Mouse (Mus musculus) kidney, embryonic 14.5 days (tissue): ENCODE results near the gene Kpna3. TPM values are rescaled to one million over a fixed set of nuclear protein-coding genes. Genes with fewer than 3 reads are reported as not detected.
"Not testable (repeated sequence)": the region's sequence is repeated elsewhere in the genome, so short reads cannot be mapped to it uniquely, and the experiment has no call there.

Experiments
- ATAC-seq: fragments of 200-750 bp; cut with Nextera tagmentation; 2 replicates; pipeline ENCODE4 v1.8.0; 2017; ENCODE audit warnings: moderate number of reproducible peaks, mild to moderate bottlenecking, moderate TSS enrichment, moderate library complexity; ENCODE audit not compliant: low FRiP score, low TSS enrichment
- H3K27ac ChIP-seq: fragments of 300-500 bp; sonication (generic); 2 replicates; pipeline ENCODE4 v1.5.1; 2014; ENCODE audit warnings: low read depth, mild to moderate bottlenecking, low read length, moderate library complexity, mixed read lengths
- H3K27me3 ChIP-seq: fragments of 300-500 bp; sonication (generic); 2 replicates; pipeline ENCODE4 v1.6.1; 2014; ENCODE audit warnings: mild to moderate bottlenecking, low read length; ENCODE audit not compliant: control insufficient read depth, insufficient read depth
- H3K36me3 ChIP-seq: fragments of 300-500 bp; sonication (generic); 2 replicates; pipeline ENCODE4 v1.6.1; 2014; ENCODE audit warnings: low read length, mixed read lengths; ENCODE audit not compliant: control insufficient read depth, insufficient read depth
- H3K4me1 ChIP-seq: fragments of 300-500 bp; sonication (generic); 2 replicates; pipeline ENCODE4 v1.6.1; 2014; ENCODE audit warnings: low read length, mixed read lengths; ENCODE audit not compliant: control insufficient read depth, insufficient read depth
- H3K4me2 ChIP-seq: fragments of 300-500 bp; sonication (generic); replicated peaks from 2 replicates; pipeline ENCODE4 v1.6.1; 2014; ENCODE audit warnings: low read depth, mild to moderate bottlenecking, low read length
- H3K4me3 ChIP-seq: fragments of 300-500 bp; sonication (generic); 2 replicates; pipeline ENCODE4 v1.5.1; 2014; ENCODE audit warnings: mild to moderate bottlenecking, low read length
- H3K9ac ChIP-seq: fragments of 300-500 bp; sonication (generic); 2 replicates; pipeline ENCODE4 v1.6.1; 2014; ENCODE audit warnings: low read depth, mild to moderate bottlenecking, low read length, moderate library complexity
- H3K9me3 ChIP-seq: fragments of 300-500 bp; sonication (generic); 2 replicates; pipeline ENCODE4 v1.6.1; 2016; ENCODE audit warnings: low read length; ENCODE audit not compliant: control insufficient read depth
- WGBS: fragments of 180-500 bp; shearing (Covaris S2); extraction: QIAGEN DNeasy Blood & Tissue Kit; methylation state at CpG from one replicate; pipeline ENCODE4 v1.1.7; 2014; 5-methylcytosine and 5-hydroxymethylcytosine counted together
- polyA plus RNA-seq: library from polyadenylated mRNA; unstranded; fragments of >200 nt; fragmentation: Nextera tagmentation; extraction: Ambion mirVana; gene quantifications from 2 replicates; pipeline ENCODE4 v1.2.1, GENCODE M21; 2014

Kpna3 gene
- polyA plus RNA-seq, 1 experiment from 2014 or later: 64.9 TPM

DNA sequence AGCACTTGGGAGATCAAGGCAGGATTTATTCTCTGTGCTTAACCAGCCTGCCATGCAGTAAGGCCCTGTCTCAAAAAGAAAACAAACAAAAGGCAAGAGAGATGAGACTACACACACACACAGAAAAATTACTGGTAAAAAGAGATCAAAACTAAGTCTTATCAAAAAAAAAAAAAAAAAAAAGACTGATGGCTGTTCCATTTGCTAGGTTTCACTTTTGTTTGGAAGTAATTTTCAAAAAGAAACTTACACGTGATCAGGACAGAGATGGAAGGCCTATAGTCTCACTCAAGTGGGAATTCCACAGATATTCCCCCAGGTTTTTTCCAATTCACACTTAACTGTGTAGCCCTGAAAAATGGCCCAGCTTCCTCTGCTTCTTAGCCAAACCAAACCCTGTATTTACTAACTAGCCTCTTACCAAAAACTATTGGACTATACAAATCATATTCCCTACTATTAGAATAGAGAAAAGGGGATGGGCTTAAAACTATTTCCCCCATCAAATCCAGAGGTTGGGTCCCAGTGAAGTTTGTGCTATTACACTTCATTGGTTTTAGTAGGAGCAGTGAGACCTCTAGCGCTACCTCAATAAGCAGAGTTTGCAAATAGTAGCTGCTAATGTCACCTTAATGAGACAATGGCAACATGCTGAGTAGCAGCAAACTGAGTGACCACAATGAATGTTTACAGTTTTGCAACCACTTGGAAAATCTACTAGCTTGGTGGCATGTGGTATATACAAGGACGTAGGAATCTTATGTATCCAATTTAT, 1.3 kb downstream of the Kpna3 start:
- H3K27me3 ChIP-seq: no peaks in the 10 kb centered on the region
- peak overlapping the region; percentile 97; the same call in 1 of the 2 replicates for H3K9ac ChIP-seq
- 16% methylated on average over 3 of the region's 3 CpGs for WGBS
- H3K4me1 ChIP-seq: peaks cover 10% of the 10 kb centered on the region; the same call in 1 of the 2 replicates
- no peaks in the 10 kb centered on the region for H3K36me3 ChIP-seq
- no peak for ATAC-seq
- no peaks in the 10 kb centered on the region for H3K9me3 ChIP-seq
- H3K4me2 ChIP-seq: peak overlapping the region; percentile 46
- peak overlapping the region; percentile 85 for H3K4me3 ChIP-seq
- H3K27ac ChIP-seq: no peak overlapping the region

DNA sequence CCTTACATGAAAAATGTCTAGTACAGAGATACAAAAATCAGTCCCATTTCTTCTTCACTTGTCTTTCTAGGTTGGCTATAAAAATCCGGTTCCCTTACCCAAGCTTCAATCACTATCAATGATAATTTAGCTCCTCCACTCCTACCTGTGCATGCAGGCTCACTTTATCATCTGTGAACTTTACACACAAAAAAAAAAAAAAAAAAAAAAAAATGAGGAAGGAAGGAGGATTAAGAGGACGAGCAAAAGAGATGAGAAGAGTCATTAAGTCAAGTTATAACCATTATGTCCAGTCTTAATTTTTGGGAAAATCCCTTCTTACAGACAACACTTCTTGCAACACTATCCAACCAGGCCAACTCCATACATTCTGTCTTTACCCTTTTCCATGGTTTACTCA, 2.8 kb downstream of the Kpna3 start:
- Histone ChIP-seq H3K9ac (no peak overlapping the region), H3K4me2 (no peak overlapping the region), H3K9me3 (no peaks in the 10 kb centered on the region), H3K36me3 (no peaks in the 10 kb centered on the region), H3K27me3 (no peaks in the 10 kb centered on the region), H3K27ac (no peak overlapping the region), H3K4me1 (peaks cover 10% of the 10 kb centered on the region; the same call in 1 of the 2 replicates), H3K4me3 (no peak overlapping the region)
- no peak for ATAC-seq
- 83% methylated on average over 2 of the region's 2 CpGs for WGBS

DNA sequence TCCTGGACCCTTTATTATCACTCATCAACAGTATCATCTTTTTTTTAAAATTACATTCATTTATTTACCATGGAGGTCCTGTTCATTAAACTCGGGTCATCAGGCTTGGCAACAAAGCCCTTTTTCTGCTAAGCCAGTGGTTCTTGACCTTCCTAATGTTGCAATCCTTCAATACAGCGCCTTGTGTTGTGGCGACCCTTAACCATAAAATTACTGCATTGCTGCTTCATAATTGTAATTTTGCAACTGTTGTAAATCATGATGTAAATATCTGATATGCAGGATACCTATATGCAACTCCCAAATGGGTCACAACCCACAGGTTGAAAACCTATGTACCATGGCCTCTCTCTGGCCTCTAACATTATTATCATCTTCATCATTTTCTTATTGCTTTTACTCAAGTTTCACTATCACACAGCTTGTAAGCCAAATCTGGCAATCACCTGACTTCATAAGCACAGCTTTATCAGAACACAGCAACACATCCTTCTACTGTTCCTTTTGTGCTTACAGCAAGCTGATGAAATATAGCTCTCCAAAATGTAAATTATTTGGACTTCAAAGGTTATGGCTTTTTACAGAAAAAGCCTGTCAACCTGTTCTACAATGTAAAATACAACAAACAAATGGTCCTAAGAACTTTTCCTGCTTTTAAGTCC, 11.4 kb downstream of the Kpna3 start:
- no peak overlapping the region for H3K4me2 ChIP-seq
- H3K4me3 ChIP-seq: no peak overlapping the region
- peaks cover 10% of the 10 kb centered on the region; the same call in 1 of the 2 replicates for H3K4me1 ChIP-seq
- no peaks in the 10 kb centered on the region for H3K36me3 ChIP-seq
- H3K27ac ChIP-seq: no peak overlapping the region
- H3K9ac ChIP-seq: no peak overlapping the region
- H3K9me3 ChIP-seq: no peaks in the 10 kb centered on the region
- ATAC-seq: no peak
- H3K27me3 ChIP-seq: no peaks in the 10 kb centered on the region
- 67% methylated on average over 3 of the region's 3 CpGs for WGBS

DNA sequence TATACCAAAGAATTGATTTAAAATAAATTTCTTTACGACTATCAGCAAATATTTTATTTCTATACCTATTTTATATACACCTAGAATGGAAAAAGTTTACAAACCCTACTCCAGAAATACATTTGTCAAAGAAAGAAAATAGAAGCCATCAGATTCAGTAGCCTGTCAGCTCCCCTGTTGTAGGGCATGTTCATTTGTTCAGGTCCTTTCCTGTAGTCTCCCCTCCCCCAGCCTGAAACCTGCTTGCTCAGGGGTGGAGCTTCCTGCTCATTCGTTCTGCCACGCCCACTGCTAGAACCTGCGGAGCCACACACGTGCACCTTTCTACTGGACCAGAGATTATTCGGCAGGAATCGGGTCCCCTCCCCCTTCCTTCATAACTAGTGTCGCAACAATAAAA, 12.6 kb downstream of the Kpna3 start:
- H3K36me3 ChIP-seq, H3K9me3 ChIP-seq, ATAC-seq, H3K4me3 ChIP-seq, H3K4me1 ChIP-seq, H3K4me2 ChIP-seq, H3K27me3 ChIP-seq, H3K27ac ChIP-seq, H3K9ac ChIP-seq: not testable (repeated sequence)
- WGBS: 46% methylated on average over 2 of the region's 8 CpGs

GRCm38 (mm10) chr14:61425080-61425665, 14.5 kb downstream of the Kpna3 start:
- no peaks in the 10 kb centered on the region for H3K36me3 ChIP-seq
- 95% methylated on average over 2 of the region's 2 CpGs for WGBS
- H3K9ac ChIP-seq: no peak overlapping the region
- H3K27me3 ChIP-seq: no peaks in the 10 kb centered on the region
- no peak overlapping the region for H3K4me3 ChIP-seq
- no peaks in the 10 kb centered on the region for H3K9me3 ChIP-seq
- H3K4me1 ChIP-seq: peaks cover 10% of the 10 kb centered on the region; the same call in 1 of the 2 replicates
- H3K27ac ChIP-seq: no peak overlapping the region
- H3K4me2 ChIP-seq: no peak overlapping the region
- ATAC-seq: no peak

- ATAC-seq: no peak
- no peaks in the 10 kb centered on the region for H3K4me1 ChIP-seq
- no peaks in the 10 kb centered on the region for H3K27me3 ChIP-seq
- no peaks in the 10 kb centered on the region for H3K36me3 ChIP-seq
- H3K4me3 ChIP-seq: no peak overlapping the region
- no peak overlapping the region for H3K4me2 ChIP-seq
- H3K9me3 ChIP-seq: no peaks in the 10 kb centered on the region
- H3K9ac ChIP-seq: no peak overlapping the region
- WGBS: 58% methylated on average over 4 of the region's 4 CpGs
- no peak overlapping the region for H3K27ac ChIP-seq
Measured at GRCm38 (mm10) chr14:61415719-61416118, 24.0 kb downstream of the Kpna3 start.

DNA sequence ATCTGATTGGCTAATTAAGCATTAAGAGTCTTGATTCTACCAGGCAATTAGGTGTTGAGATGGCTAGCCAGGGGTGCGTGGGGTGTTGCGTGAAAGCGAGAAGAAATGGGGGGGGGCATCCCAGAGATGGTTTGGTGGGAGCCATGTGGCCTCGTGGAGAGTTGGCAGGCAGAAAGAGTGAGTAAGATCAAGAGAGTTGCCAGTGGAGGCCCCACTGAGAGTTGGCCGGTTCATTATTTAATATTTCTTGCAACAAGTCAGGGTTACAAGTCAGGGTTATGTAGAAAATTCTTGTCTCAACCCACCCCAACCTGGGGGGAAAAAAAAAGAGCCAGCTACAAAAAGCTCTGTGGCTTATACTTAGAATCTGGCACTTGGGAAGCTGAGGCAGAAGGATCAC, 24.4 kb downstream of the Kpna3 start:
- H3K9me3 ChIP-seq: no peaks in the 10 kb centered on the region
- no peak for ATAC-seq
- H3K4me1 ChIP-seq: no peaks in the 10 kb centered on the region
- H3K4me2 ChIP-seq: no peak overlapping the region
- no peak overlapping the region for H3K9ac ChIP-seq
- WGBS: 74% methylated on average over 5 of the region's 5 CpGs
- no peak overlapping the region for H3K4me3 ChIP-seq
- no peaks in the 10 kb centered on the region for H3K27me3 ChIP-seq
- H3K36me3 ChIP-seq: no peaks in the 10 kb centered on the region
- H3K27ac ChIP-seq: no peak overlapping the region

GRCm38 (mm10) chr14:61414808-61415207, 24.9 kb downstream of the Kpna3 start:
- H3K27ac ChIP-seq: no peak overlapping the region

DNA sequence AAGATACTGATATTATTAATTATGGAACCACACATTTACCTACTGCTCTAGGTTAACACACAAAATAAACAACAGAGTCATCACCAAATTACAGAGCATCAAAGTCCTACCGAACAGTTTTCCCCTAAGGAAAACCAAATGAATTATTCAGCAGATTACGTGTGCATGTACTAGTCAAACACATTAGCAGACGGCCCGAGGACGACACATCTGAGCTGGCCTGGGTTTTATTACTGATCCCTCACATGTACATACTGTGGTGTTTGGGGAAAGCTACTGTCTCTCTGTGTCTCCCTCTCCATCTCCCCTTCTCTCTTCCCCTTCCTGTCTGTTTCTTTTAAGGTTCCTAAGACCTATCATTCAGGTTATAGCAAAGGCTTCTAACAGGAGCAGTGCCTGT, 25.5 kb downstream of the Kpna3 start:
- H3K27me3 ChIP-seq: no peaks in the 10 kb centered on the region
- no peak overlapping the region for H3K4me2 ChIP-seq
- H3K9ac ChIP-seq: no peak overlapping the region
- no peak overlapping the region for H3K4me3 ChIP-seq
- H3K27ac ChIP-seq: no peak overlapping the region
- H3K9me3 ChIP-seq: no peaks in the 10 kb centered on the region
- H3K36me3 ChIP-seq: no peaks in the 10 kb centered on the region
- ATAC-seq: no peak
- 64% methylated on average over 5 of the region's 5 CpGs for WGBS
- H3K4me1 ChIP-seq: no peaks in the 10 kb centered on the region

More at GRCm38 (mm10) chr14:61414808-61415207, 24.9 kb downstream of the Kpna3 start:
- no peak overlapping the region for H3K4me2 ChIP-seq
- no peaks in the 10 kb centered on the region for H3K4me1 ChIP-seq
- no peaks in the 10 kb centered on the region for H3K36me3 ChIP-seq
- H3K9me3 ChIP-seq: no peaks in the 10 kb centered on the region
- no peaks in the 10 kb centered on the region for H3K27me3 ChIP-seq
- H3K4me3 ChIP-seq: no peak overlapping the region
- WGBS: 4% methylated on average over 1 of the region's 1 CpGs
- no peak overlapping the region for H3K9ac ChIP-seq
- ATAC-seq: no peak
